Mouse (Mus musculus): Measurements from ENCODE around the gene Odc1. TPM values are rescaled to one million over a fixed set of nuclear protein-coding genes. Genes with fewer than 3 reads are reported as not detected.
"Not testable (repeated sequence)": the region's sequence is repeated elsewhere in the genome, so short reads cannot be mapped to it uniquely, and the experiment has no call there.

Odc1 gene
- total RNA-seq, 1 experiment from 2014 or later, result 563 TPM

GRCm38 (mm10) chr12:17545107-17545571, 545 bp downstream of the Odc1 start:
- peak; percentile 13 to 25 for ATAC-seq (replicated peaks in 1 of 2; ENCODE audit: insufficient read depth in 1 of 2, low FRiP score in 2 of 2, low TSS enrichment in 1 of 2, low read depth in 1 of 2, poor library complexity in 2 of 2, severe bottlenecking in 2 of 2)

- no peak for ATAC-seq (replicated peaks in 1 of 2; ENCODE audit: insufficient read depth in 1 of 2, low FRiP score in 2 of 2, low TSS enrichment in 1 of 2, low read depth in 1 of 2, poor library complexity in 2 of 2, severe bottlenecking in 2 of 2)
These were observed 1.3 kb downstream of the Odc1 start for GRCm38 (mm10) chr12:17545884-17546283.

GRCm38 (mm10) chr12:17547552-17547951, 3.0 kb downstream of the Odc1 start:
- not testable (repeated sequence) for ATAC-seq (replicated peaks in 1 of 2; ENCODE audit: insufficient read depth in 1 of 2, low FRiP score in 2 of 2, low TSS enrichment in 1 of 2, low read depth in 1 of 2, poor library complexity in 2 of 2, severe bottlenecking in 2 of 2)

DNA sequence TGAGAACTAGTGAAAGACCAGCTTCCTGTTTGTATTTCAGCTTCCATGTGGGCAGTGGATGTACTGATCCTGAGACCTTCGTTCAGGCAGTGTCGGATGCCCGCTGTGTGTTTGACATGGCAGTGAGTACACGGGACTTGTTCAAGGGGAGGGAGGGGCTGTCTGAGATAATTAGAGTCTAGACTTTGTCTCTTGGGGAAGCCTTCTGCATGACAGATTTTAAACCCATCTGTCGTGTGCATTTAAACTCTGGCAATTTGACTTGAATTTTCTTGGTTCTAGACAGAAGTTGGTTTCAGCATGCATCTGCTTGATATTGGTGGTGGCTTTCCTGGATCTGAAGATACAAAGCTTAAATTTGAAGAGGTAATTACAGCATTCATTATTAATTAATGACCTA, 3.9 kb downstream of the Odc1 start:
- no peak for ATAC-seq (replicated peaks in 1 of 2; ENCODE audit: insufficient read depth in 1 of 2, low FRiP score in 2 of 2, low TSS enrichment in 1 of 2, low read depth in 1 of 2, poor library complexity in 2 of 2, severe bottlenecking in 2 of 2)

DNA sequence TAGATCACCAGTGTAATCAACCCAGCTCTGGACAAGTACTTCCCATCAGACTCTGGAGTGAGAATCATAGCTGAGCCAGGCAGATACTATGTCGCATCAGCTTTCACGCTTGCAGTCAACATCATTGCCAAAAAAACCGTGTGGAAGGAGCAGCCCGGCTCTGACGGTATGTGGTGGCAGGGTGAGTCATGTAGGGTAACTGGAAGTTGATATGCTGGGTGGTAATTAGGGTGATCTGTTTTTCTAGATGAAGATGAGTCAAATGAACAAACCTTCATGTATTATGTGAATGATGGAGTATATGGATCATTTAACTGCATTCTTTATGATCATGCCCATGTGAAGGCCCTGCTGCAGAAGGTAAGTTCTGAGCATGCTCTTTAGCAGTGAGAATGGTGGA, 4.8 kb downstream of the Odc1 start:
- ATAC-seq (replicated peaks in 1 of 2; ENCODE audit: insufficient read depth in 1 of 2, low FRiP score in 2 of 2, low TSS enrichment in 1 of 2, low read depth in 1 of 2, poor library complexity in 2 of 2, severe bottlenecking in 2 of 2), result not testable (repeated sequence)

DNA sequence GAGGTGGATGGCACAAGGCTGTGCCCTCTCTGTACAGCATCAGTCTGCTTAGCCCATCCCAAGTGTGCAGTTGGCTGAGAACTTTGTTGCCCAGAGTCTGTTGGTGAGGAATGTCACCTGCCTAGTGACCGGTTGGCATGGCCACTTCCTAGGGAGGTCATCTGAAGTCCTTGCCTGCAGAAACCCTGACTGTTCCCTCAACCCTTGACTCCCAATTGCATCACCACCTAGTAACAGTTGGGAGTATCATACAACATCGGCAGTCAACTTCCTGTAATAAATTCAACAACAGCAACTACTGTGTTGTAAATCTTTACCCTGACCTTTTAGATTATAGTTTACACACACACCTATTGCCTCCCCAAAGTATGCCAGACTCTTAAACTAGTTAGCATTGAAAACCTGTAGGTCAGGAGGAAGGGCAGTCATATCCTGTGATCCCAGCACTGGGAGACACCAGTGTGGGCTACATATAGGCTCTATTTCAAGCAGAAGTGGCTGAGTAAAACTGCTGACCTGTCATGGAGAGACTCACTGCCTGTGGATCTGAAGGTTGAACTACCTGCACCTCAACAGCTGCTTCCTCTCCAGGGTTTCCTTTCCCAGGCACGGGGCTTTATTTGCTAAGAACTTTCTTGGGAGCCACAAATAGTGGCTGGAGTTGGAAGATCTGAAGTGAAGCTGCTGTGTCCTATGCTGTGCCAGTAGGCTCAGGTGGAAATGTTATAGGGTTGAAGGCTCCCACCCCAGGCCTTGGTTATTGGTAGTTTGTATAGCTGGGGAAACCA, 6.8 kb downstream of the Odc1 start:
- 0 out of 4 replicates have a peak, but pooled peaks of 1 of the 2 experiments have one; percentile 5 for ATAC-seq (replicated peaks in 1 of 2; ENCODE audit: insufficient read depth in 1 of 2, low FRiP score in 2 of 2, low TSS enrichment in 1 of 2, low read depth in 1 of 2, poor library complexity in 2 of 2, severe bottlenecking in 2 of 2)

GRCm38 (mm10) chr12:17552420-17552819, 7.8 kb downstream of the Odc1 start:
- no peak for ATAC-seq (replicated peaks in 1 of 2; ENCODE audit: insufficient read depth in 1 of 2, low FRiP score in 2 of 2, low TSS enrichment in 1 of 2, low read depth in 1 of 2, poor library complexity in 2 of 2, severe bottlenecking in 2 of 2)

DNA sequence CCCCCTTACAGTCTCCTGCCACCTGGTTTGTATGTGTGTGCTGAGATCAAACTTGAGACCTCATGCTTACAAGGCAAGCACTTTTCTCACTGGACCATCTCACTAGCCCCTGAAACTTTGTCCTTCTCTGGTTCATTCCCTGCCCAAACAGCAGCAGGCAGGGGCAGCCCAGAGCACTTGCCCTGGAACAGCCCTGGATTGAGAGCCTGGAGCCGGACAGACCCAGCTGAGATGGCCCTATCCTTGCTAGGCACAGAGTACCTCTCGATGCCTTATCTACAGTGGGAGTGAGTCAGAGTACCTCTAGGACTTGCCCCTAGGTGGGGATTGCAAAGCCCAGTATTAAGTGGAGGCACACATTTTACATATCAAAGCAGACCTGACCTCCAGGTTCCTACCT, 8.4 kb downstream of the Odc1 start:
- ATAC-seq (replicated peaks in 1 of 2; ENCODE audit: insufficient read depth in 1 of 2, low FRiP score in 2 of 2, low TSS enrichment in 1 of 2, low read depth in 1 of 2, poor library complexity in 2 of 2, severe bottlenecking in 2 of 2), result no peak

GRCm38 (mm10) chr12:17553627-17554026, 9.0 kb downstream of the Odc1 start:
- ATAC-seq (replicated peaks in 1 of 2; ENCODE audit: insufficient read depth in 1 of 2, low FRiP score in 2 of 2, low TSS enrichment in 1 of 2, low read depth in 1 of 2, poor library complexity in 2 of 2, severe bottlenecking in 2 of 2), result 0 out of 4 replicates have a peak, but pooled peaks of 1 of the 2 experiments have one; percentile 1

- ATAC-seq (replicated peaks in 1 of 2; ENCODE audit: insufficient read depth in 1 of 2, low FRiP score in 2 of 2, low TSS enrichment in 1 of 2, low read depth in 1 of 2, poor library complexity in 2 of 2, severe bottlenecking in 2 of 2), result peak; percentile 54 to 58
These were observed 9.8 kb downstream of the Odc1 start for GRCm38 (mm10) chr12:17554200-17554951.

GRCm38 (mm10) chr12:17556430-17557343, 12.1 kb downstream of the Odc1 start:
- ATAC-seq (replicated peaks in 1 of 2; ENCODE audit: insufficient read depth in 1 of 2, low FRiP score in 2 of 2, low TSS enrichment in 1 of 2, low read depth in 1 of 2, poor library complexity in 2 of 2, severe bottlenecking in 2 of 2), result peak; percentile 50 to 69; a peak in 2 of 4 replicates

DNA sequence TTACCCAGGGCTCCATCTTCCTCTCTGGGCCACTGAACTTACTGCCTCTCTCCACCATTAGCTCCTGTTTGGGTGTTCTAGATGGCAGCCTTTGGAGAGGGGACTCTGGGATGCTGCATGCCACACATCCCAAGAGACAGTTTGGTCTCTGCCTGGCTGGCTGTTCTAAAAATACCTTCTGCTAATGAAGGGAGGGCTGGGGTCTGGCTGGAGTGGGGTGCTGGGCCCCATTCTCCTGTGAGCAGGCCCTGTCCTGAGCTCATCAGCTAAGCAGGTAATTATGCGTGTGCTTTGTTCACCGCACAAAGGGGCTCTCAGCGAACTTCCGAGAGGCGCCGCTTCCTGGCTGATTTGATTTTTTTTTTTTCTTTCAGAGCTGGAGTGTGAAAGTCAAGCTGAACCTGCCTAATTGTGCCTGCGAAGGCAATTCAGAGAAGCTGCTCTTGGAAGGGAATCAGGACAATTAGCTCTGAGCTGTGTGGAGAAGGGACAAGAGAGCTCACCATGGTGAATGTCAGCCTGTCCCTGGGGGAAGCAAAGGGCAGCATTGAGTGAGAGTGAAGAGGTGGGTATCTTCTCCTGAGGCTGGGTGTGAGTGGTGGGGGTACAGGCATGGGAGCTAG, 12.9 kb downstream of the Odc1 start:
- no peak for ATAC-seq (replicated peaks in 1 of 2; ENCODE audit: insufficient read depth in 1 of 2, low FRiP score in 2 of 2, low TSS enrichment in 1 of 2, low read depth in 1 of 2, poor library complexity in 2 of 2, severe bottlenecking in 2 of 2)

GRCm38 (mm10) chr12:17557967-17558345, 13.4 kb downstream of the Odc1 start:
- ATAC-seq (replicated peaks in 1 of 2; ENCODE audit: insufficient read depth in 1 of 2, low FRiP score in 2 of 2, low TSS enrichment in 1 of 2, low read depth in 1 of 2, poor library complexity in 2 of 2, severe bottlenecking in 2 of 2), result no peak

GRCm38 (mm10) chr12:17562396-17562795, 17.8 kb downstream of the Odc1 start:
- ATAC-seq (replicated peaks in 1 of 2; ENCODE audit: insufficient read depth in 1 of 2, low FRiP score in 2 of 2, low TSS enrichment in 1 of 2, low read depth in 1 of 2, poor library complexity in 2 of 2, severe bottlenecking in 2 of 2), result no peak

DNA sequence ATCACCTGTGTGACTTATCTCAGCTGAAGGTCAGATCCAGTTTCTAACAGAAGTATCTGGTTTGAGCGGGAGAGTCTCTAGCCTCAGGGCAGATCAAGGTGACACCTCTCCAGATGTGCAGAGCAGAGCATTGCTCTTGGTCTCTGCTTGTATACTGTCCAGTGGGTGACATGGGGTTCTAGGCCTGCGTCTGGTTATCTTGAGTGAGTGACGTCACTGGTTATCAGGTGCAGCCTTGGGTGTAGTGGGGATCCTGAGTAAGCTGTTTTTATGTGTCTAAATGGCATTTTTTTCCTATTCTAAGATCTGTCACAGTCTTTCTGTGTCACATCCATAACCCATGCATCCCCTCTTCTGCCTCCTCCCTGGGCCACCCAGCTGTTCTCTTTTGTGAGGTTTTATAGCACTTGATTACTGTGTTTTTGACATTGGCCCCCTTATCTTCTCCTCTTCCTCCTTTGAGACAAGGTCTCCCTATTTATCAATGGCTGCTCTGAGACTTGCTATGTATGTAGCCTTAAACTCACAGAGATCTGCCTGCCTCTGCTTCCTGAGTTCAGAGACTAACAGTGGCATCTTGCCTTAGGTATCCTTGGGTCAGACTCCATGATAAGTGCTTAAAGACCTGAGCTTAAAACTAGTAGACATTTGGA, 20.9 kb downstream of the Odc1 start:
- no peak for ATAC-seq (replicated peaks in 1 of 2; ENCODE audit: insufficient read depth in 1 of 2, low FRiP score in 2 of 2, low TSS enrichment in 1 of 2, low read depth in 1 of 2, poor library complexity in 2 of 2, severe bottlenecking in 2 of 2)

DNA sequence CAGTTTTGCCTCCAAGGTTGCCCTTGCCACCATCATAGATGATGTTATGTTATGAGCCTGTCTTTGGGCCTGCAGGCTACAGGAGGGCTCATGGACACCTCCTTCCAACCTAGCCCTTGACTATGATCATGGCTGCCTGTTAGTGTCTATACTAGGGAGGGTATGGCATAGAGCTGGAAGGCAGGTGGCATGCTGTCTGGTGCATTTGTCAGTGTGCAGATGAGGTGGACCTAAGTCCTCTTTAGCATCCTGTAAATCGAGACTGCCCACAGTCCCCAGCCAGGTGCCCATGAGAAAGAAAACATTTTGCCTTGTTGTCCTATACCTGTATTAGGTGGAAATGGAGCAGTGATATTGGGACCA, 21.4 kb downstream of the Odc1 start:
- no peak for ATAC-seq (replicated peaks in 1 of 2; ENCODE audit: insufficient read depth in 1 of 2, low FRiP score in 2 of 2, low TSS enrichment in 1 of 2, low read depth in 1 of 2, poor library complexity in 2 of 2, severe bottlenecking in 2 of 2)

- peak; percentile 53 to 56; a peak in 3 of 4 replicates for ATAC-seq (replicated peaks in 1 of 2; ENCODE audit: insufficient read depth in 1 of 2, low FRiP score in 2 of 2, low TSS enrichment in 1 of 2, low read depth in 1 of 2, poor library complexity in 2 of 2, severe bottlenecking in 2 of 2)
These were observed 24.0 kb downstream of the Odc1 start for GRCm38 (mm10) chr12:17568564-17568963.

Measured in hematopoietic stem cell, adult 5-6 weeks (primary cell).